Mouse (Mus musculus): ENCODE results near the gene Gsk3a. TPM values are rescaled to one million over a fixed set of nuclear protein-coding genes. Genes with fewer than 3 reads are reported as not detected.

Gsk3a gene
- 7.1 TPM for polyA plus RNA-seq (2017; shearing (Covaris generic))

DNA sequence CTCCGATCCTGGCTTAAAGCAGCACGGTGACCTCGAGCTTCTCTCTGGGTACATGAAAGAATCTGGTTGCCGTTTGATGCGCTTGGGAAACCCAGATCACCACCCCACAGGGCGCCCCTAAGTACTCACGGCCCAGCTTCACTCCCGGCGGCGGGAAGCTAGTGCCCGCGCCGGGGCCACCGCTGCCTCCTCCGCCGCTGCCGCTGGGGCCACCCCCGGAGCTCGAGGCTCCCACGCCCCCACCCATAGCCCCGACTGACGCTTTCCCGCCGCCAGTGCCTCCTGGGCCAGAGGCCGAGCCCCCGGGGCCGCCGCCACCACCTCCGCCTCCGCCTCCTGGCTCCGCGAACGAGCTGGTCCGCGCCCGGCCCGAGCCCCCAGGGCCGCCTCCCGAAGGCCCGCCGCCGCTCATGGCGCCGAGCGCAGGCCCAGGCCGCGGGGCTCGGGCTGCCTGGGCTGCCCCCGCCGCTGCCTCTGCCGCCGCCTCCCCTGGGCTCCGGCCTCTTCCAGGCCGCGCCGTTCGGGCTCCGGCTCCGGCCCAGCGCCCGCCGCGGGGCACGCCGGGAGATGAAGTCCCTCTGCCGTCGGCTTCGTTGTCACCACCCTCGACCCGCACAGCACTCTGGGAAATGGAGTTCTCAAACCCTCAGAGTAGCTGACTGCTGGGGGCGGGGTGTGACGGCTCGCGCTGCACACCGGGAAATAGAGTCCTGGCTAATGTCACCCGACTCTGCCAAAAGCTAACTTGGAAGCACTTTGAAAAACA, at the start of gene Gsk3a:
Gene Gsk3a, minus strand, starts transcription at position 603 of the 766 bp plus-strand sequence.

DNA sequence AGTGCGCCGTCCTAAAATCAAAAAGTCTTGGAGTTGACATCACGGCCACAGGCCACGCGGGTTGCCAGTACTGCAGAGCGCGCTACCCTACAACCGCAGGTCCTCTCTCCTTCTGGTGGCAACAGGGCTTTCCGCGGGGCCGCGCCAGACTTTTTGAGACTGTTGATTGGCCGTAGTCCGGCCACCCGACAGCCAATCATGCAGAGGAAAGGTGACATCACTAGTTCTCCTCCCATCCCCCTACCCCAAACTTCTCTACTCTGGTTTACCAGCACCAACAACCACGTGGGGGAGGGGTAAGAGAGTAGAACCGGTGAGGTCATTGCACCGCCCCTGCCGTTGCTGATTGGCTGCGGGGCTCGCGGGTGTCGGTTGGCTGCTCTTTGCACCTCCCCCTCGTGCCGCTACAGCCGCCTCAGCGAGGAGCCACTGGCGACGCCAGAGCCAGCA, 29.7 kb upstream of the Gsk3a start, which contains the start of gene Cic:
Gene Cic, plus strand, starts transcription at position 404 of the 450 bp plus-strand sequence.

DNA sequence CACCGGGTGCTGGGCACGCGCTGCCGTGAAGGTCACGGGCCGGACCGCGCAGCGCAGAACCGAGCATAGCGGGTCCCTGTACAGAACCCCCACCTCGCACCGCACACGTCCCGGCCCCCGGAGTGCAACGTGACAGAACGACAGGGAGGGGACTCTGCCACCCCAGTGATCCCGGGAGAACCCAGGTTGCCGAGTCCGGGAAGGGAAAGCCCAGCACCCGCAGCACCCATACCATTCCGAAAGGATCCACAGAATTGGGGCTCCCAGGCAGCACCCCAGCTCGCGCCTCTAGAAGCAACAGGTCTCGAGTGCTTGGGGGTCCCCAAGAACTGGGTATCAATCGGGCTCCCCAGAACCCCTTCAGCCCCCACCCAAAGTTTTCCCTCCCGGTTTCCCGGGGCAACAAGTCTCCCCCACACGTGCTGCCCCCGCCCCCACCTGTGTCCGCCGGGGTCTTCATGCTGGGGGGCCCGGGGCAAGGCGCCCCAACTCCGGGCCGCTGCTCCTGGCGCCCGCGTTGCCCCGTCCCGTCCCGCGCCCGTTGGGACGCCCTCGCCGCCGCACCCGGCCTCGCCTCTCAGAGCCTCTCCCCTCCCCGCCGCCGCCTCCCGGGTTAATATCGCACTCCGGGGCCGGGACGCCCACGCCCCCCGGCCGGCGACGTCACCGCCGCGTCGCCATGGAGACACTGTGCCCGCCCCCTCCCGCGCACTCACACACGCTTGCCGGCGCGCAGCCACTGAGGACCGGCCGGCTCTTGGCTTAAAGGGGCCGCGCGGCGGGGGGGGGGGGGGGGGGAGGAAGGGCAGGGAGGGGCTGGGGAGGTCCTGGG, 12.7 kb upstream of the Gsk3a start, which contains the start of gene Erf:
Gene Erf, minus strand, starts transcription at position 621 of the 832 bp plus-strand sequence.

DNA sequence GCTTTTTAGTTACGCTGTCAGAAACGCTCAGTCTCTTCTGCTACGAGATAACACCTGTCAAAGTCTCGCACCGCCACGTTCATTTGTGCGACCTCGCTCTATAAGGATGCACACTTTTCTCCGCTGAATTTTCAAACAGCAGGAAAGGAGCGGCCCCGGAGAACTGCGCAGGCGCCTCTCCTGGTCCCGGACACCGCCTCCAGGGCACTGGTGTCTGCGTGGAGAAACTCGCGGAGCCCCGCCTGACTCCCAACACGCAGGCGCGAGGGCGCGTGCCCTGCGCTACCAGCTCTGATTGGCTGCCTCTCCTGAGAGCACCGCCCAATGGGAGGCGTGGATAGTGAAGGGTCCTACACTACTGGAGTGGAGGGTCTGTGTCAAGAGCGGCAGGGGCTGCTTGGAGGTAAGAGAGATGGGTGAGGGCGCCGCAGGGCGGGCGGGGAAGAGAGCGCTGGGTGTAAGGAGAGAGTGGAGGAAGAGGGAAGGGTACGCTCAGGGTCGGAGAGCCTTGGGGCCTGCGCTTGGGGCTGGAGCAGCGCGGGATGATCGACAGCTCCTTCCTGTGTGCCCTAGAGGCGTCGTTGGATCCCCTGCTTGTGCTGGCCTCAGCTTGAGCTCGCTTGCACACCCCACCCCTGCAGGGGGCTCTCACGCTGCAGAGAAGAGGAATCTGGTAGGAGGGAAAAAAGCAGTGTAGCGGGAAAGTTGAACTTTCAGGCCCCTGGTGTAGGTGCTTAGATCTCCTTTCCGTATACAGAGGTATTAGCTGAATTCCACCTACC, 16.4 kb downstream of the Gsk3a start, which contains the start of gene Zfp526:
Gene Zfp526, plus strand, starts transcription at position 324 of the 782 bp plus-strand sequence.

DNA sequence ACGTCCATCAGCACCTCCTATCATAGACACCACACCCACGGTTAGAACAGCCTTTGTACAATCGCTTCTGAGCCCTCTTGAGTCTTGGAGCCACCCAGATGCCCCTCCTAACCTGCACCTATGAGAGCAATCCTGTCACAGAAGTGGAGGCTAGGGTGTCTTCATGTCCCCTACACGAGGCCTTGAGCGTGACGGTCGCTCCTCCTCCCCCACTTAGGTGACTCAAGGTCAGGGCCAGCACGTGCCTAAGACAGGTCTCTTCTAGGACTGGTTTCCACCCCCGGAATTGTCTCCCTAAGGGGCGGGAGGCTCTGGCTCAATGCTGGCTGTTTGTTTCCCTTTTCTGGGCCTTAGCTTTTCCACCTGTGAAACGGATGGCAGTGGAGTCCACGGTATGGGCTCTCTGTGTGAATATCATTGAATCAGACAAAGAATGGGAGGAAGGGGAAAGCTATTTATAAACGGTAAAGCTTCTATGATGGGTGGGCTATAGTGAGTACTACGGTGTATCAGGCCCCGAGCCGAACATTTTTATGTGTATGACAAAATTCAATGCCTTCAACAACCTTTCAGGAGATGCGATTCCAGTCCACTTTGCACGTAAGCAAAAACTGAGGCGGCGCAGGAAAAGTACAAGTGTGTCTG, 17.1 kb downstream of the Gsk3a start, which contains the start of gene Dedd2:
Gene Dedd2, minus strand, starts transcription at position 159 of the 645 bp plus-strand sequence.

DNA sequence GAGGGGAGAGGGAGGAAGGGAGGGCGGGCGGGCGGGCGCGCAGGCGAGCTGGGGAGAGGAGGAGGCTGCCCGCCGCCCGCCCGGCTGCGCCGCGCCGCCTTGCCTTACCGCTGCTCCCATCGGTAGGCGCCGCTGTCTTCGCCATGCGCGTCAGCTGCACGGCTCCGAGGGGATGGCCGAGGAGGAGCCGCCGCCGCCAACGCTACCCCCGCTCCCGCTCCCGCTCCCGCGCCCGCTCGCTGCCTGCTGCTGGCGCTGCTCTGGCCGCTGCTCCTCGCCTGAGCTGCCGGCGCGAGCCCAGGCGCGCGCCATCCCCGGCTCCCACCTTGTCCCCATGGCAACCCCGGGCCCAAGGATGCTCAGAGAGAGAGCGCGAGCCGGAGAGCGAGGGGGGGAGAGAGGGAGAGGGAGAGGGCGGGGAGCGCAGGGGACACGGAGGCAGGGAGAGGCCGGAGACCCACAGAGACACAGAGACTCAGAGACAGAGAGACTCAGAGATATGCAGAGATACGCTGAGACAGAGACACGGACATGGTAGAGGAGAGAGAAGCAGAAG, 58.0 kb downstream of the Gsk3a start, which contains the start of gene Pou2f2:
Gene Pou2f2, minus strand, starts transcription at position 121 of the 556 bp plus-strand sequence.

Other genes starting within 250 kb of the Gsk3a start
- 7.6 TPM for gene Atp1a3, start 231.9 kb downstream of the Gsk3a start, polyA plus RNA-seq (2017; shearing (Covaris generic))
- gene Grik5, start 165.5 kb downstream of the Gsk3a start, polyA plus RNA-seq (2017; shearing (Covaris generic)): 5.2 TPM
- gene Zfp574, start 165.3 kb downstream of the Gsk3a start, polyA plus RNA-seq (2017; shearing (Covaris generic)): 34.8 TPM
- 138 TPM for gene Pou2f2, start 58.1 kb downstream of the Gsk3a start, polyA plus RNA-seq (2017; shearing (Covaris generic))
- gene Dedd2, start 17.2 kb downstream of the Gsk3a start, polyA plus RNA-seq (2017; shearing (Covaris generic)): 50.7 TPM
- 4.6 TPM for gene Zfp526, start 16.4 kb downstream of the Gsk3a start, polyA plus RNA-seq (2017; shearing (Covaris generic))
- gene Erf, start 12.9 kb upstream of the Gsk3a start, polyA plus RNA-seq (2017; shearing (Covaris generic)): 1.1 TPM
- 32.7 TPM for gene Cic, start 29.9 kb upstream of the Gsk3a start, polyA plus RNA-seq (2017; shearing (Covaris generic))
- 43.9 TPM for gene Pafah1b3, start 60.1 kb upstream of the Gsk3a start, polyA plus RNA-seq (2017; shearing (Covaris generic))
- gene Prr19, start 63.6 kb upstream of the Gsk3a start, polyA plus RNA-seq (2017; shearing (Covaris generic)): not detected
- gene Tmem145, start 68.3 kb upstream of the Gsk3a start, polyA plus RNA-seq (2017; shearing (Covaris generic)): not detected
- 0.24 TPM for gene Megf8, start 79.3 kb upstream of the Gsk3a start, polyA plus RNA-seq (2017; shearing (Covaris generic))
- not detected for gene Cnfn, start 131.9 kb upstream of the Gsk3a start, polyA plus RNA-seq (2017; shearing (Covaris generic))
- 18.2 TPM for gene Lipe, start 160.9 kb upstream of the Gsk3a start, polyA plus RNA-seq (2017; shearing (Covaris generic))
- not detected for gene Cxcl17, start 175.0 kb upstream of the Gsk3a start, polyA plus RNA-seq (2017; shearing (Covaris generic))
- 0.37 TPM for gene Ceacam1, start 239.8 kb upstream of the Gsk3a start, polyA plus RNA-seq (2017; shearing (Covaris generic))